20 mouse cellular contexts compared by ENCODE assay signal in the genomic region with DNA sequence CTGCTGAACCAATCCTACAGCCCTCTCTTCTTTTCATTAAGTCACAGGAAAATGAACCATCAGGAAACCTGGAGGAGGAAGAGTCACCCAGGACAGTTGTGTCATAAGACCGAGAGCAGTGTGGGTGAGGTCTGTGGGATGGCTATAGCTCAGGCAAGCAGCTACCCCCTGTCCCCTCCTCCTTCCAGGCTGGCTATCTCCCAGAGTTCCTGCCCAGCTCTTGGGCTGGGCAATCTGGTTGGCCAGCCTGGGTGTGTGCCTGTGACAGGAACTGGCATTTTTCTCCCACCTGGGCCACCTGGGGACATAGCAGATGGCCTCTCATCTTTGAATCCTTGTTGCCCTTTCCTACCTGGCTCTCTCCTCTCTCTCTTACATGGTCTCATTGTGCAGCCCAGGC. TPM values are rescaled to one million over a fixed set of nuclear protein-coding genes. Genes with fewer than 3 reads are reported as not detected.
A peak's percentile ranks its signal among the peaks of the same experiment; 100 is the strongest.
DNase-seq lines count a peak whose midpoint lies in the region; ATAC-seq and TF ChIP-seq lines count a peak whose summit lies in the region.
"Had no signal": no experiment of that assay in that cellular context is flagged by ENCODE, and none has a peak within 500 bp of the region (broad histone marks: within the 10 kb centered on the region; RNA-seq: fewer than 3 reads in every experiment).

No protein-coding gene starts in this region.

- no peaks in the 10 kb centered on the region for H3K36me3 ChIP-seq in liver, embryonic 14.5 days (replicated peaks; ENCODE audit: control insufficient read depth, insufficient read depth, low read depth)
- no peaks in the 10 kb centered on the region for H3K36me3 ChIP-seq in intestine, embryonic 16.5 days (ENCODE audit: control insufficient read depth, insufficient read depth, low read length)
- H3K36me3 ChIP-seq in midbrain, embryonic 10.5 days, result no peaks in the 10 kb centered on the region
- H3K36me3 ChIP-seq: embryonic facial prominence, embryonic 12.5 days; heart, embryonic 13.5 days; hindbrain, embryonic 15.5 days; limb, embryonic 13.5 days; midbrain, embryonic 13.5 days; neural tube, embryonic 13.5 days had no signal

- WGBS in liver, embryonic 14.5 days (ENCODE audit: insufficient replicate concordance), result 44% methylated on average over 1 of the region's 1 CpGs
- 69% methylated on average over 1 of the region's 1 CpGs for WGBS in intestine, embryonic 16.5 days
- 94% methylated on average over 1 of the region's 1 CpGs for WGBS in midbrain, embryonic 10.5 days

- DNase-seq in brain, adult 2 months (ENCODE audit: low read depth, low spot score), result peak; percentile 98
- DNase-seq in cerebellum, adult 11 months, result peak; percentile 93
- DNase-seq in cerebellum, postnatal 10 days, result peak; percentile 90 to 92
- no peak for DNase-seq in liver, embryonic 14.5 days (ENCODE audit: low read depth in 3 of 3, low spot score in 3 of 3)
- no peak for DNase-seq in midbrain, embryonic 10.5 days (ENCODE audit: low spot score)
- DNase-seq: adrenal gland, postnatal 10 days; heart, postnatal 36 days; kidney, adult 11 months; right cerebral cortex, adult 18-20 months had no signal

- H3K4me1 ChIP-seq in liver, embryonic 14.5 days (replicated peaks; ENCODE audit: control insufficient read depth in 2 of 2, insufficient read depth in 2 of 2, low read length in 1 of 2), result peaks cover 36 to 42% of the 10 kb centered on the region in 2 experiments
- peaks cover 11% of the 10 kb centered on the region; the same call in 1 of the 2 replicates for H3K4me1 ChIP-seq in intestine, embryonic 16.5 days (ENCODE audit: control insufficient read depth, insufficient read depth, low read length)
- H3K4me1 ChIP-seq in midbrain, embryonic 10.5 days, result no peaks in the 10 kb centered on the region
- H3K4me1 ChIP-seq: embryonic facial prominence, embryonic 12.5 days; hindbrain, embryonic 15.5 days; limb, embryonic 13.5 days; midbrain, embryonic 13.5 days; neural tube, embryonic 13.5 days had no signal

- H3K27me3 ChIP-seq in liver, embryonic 14.5 days (ENCODE audit: control insufficient read depth, insufficient read depth, low read length), result no peaks in the 10 kb centered on the region
- no peaks in the 10 kb centered on the region for H3K27me3 ChIP-seq in intestine, embryonic 16.5 days (replicated peaks; ENCODE audit: control insufficient read depth, insufficient read depth, low read length)
- H3K27me3 ChIP-seq in midbrain, embryonic 10.5 days (ENCODE audit: low read depth, poor library complexity, severe bottlenecking), result no peaks in the 10 kb centered on the region
- H3K27me3 ChIP-seq: embryonic facial prominence, embryonic 12.5 days; heart, embryonic 13.5 days; hindbrain, embryonic 15.5 days; limb, embryonic 13.5 days; midbrain, embryonic 13.5 days; neural tube, embryonic 13.5 days had no signal

- H3K27ac ChIP-seq in liver, embryonic 14.5 days, result no peak overlapping the region; the same call in 1 of the 2 replicates
- H3K27ac ChIP-seq in intestine, embryonic 16.5 days (ENCODE audit: low read length), result no peak overlapping the region
- H3K27ac ChIP-seq in midbrain, embryonic 10.5 days (replicated peaks), result no peak overlapping the region
- H3K27ac ChIP-seq: embryonic facial prominence, embryonic 12.5 days; heart, embryonic 13.5 days; hindbrain, embryonic 15.5 days; limb, embryonic 13.5 days; midbrain, embryonic 13.5 days; neural tube, embryonic 13.5 days; stomach, postnatal 0 days had no signal

- no peak for TF ChIP-seq EP300 in liver, embryonic 14.5 days (IDR thresholded peaks at IDR 0.05; ENCODE audit: low read depth)

- ATAC-seq in liver, embryonic 14.5 days (ENCODE audit: insufficient read depth), result peak; percentile 46; the same call in 1 of the 2 replicates
- no peak for ATAC-seq in intestine, embryonic 16.5 days
- ATAC-seq in inflammation-experienced regulatory T-cells, adult 6 months, result no peak
- ATAC-seq: forebrain, embryonic 16.5 days; midbrain, embryonic 13.5 days had no signal

- H3K9ac ChIP-seq in liver, embryonic 14.5 days (replicated peaks), result no peak overlapping the region
- H3K9ac ChIP-seq in intestine, embryonic 16.5 days (ENCODE audit: low read depth, low read length), result no peak overlapping the region
- H3K9ac ChIP-seq: embryonic facial prominence, embryonic 12.5 days; heart, embryonic 13.5 days; hindbrain, embryonic 15.5 days; limb, embryonic 13.5 days; midbrain, embryonic 13.5 days; neural tube, embryonic 13.5 days had no signal

- H3K4me3 ChIP-seq in liver, embryonic 14.5 days (ENCODE audit: insufficient read depth in 1 of 2, low read depth in 2 of 2, low read length in 2 of 2), result no peak overlapping the region
- H3K4me3 ChIP-seq in intestine, embryonic 16.5 days (ENCODE audit: low read length), result no peak overlapping the region
- no peak overlapping the region for H3K4me3 ChIP-seq in midbrain, embryonic 10.5 days
- H3K4me3 ChIP-seq: embryonic facial prominence, embryonic 12.5 days; heart, embryonic 13.5 days; hindbrain, embryonic 15.5 days; limb, embryonic 13.5 days; midbrain, embryonic 13.5 days; neural tube, embryonic 13.5 days had no signal

- H3K9me3 ChIP-seq in liver, embryonic 14.5 days (ENCODE audit: control insufficient read depth, low read length), result no peaks in the 10 kb centered on the region
- no peaks in the 10 kb centered on the region for H3K9me3 ChIP-seq in intestine, embryonic 16.5 days (ENCODE audit: control insufficient read depth, low read length)
- H3K9me3 ChIP-seq in midbrain, embryonic 10.5 days (replicated peaks), result no peaks in the 10 kb centered on the region
- H3K9me3 ChIP-seq: embryonic facial prominence, embryonic 12.5 days; heart, embryonic 13.5 days; hindbrain, embryonic 15.5 days; limb, embryonic 13.5 days; midbrain, embryonic 13.5 days; neural tube, embryonic 13.5 days had no signal

- no peak overlapping the region for H3K4me2 ChIP-seq in liver, embryonic 14.5 days (ENCODE audit: low read depth)
- H3K4me2 ChIP-seq in intestine, embryonic 16.5 days (ENCODE audit: low read depth, low read length), result no peak overlapping the region
- H3K4me2 ChIP-seq: embryonic facial prominence, embryonic 12.5 days; heart, embryonic 13.5 days; hindbrain, embryonic 15.5 days; limb, embryonic 13.5 days; midbrain, embryonic 13.5 days; neural tube, embryonic 13.5 days had no signal

- TF ChIP-seq CTCF in liver, embryonic 14.5 days (IDR thresholded peaks at IDR 0.05; ENCODE audit: low read depth), result no peak

RNA-seq across cellular contexts. Expression of gene Susd6, which starts 6.4 kb away (rescaled TPM):
- 11.0 and 11.1 TPM in 2 replicates for polyA plus RNA-seq in liver, embryonic 14.5 days (2012; rRNA removed)
- 11.6 and 13.9 TPM in 2 replicates for polyA plus RNA-seq in liver, embryonic 14.5 days (2014; fragmentation: Nextera tagmentation; extraction: Ambion mirVana)
- 16.4 and 20.0 TPM in 2 replicates for polyA plus RNA-seq in intestine, embryonic 16.5 days (2015; fragmentation: Nextera tagmentation; extraction: Ambion mirVana)
- 13.9 and 16.6 TPM in 2 replicates for polyA plus RNA-seq in midbrain, embryonic 10.5 days (2016; fragmentation: Nextera tagmentation; extraction: Ambion mirVana)
- polyA plus RNA-seq in inflammation-experienced regulatory T-cells, adult 6 months (2017; shearing (Covaris generic)), result 10 to 100 TPM; 21.2 to 32.8 (median 26.7) TPM

RNA-seq across cellular contexts. Expression of gene Ccdc177, which starts 23.4 kb away (rescaled TPM):
- 0.01 TPM in 1 of 2 replicates, not detected in the other for polyA plus RNA-seq in liver, embryonic 14.5 days (2012; rRNA removed)
- polyA plus RNA-seq in liver, embryonic 14.5 days (2014; fragmentation: Nextera tagmentation; extraction: Ambion mirVana), result not detected in 2 replicates
- 0.02 and 0.09 TPM in 2 replicates for polyA plus RNA-seq in intestine, embryonic 16.5 days (2015; fragmentation: Nextera tagmentation; extraction: Ambion mirVana)
- polyA plus RNA-seq in midbrain, embryonic 10.5 days (2016; fragmentation: Nextera tagmentation; extraction: Ambion mirVana), result 2.0 and 2.2 TPM in 2 replicates
- not detected for polyA plus RNA-seq in inflammation-experienced regulatory T-cells, adult 6 months (2017; shearing (Covaris generic))
- polyA plus RNA-seq: heart, embryonic 13.5 days; thymus, postnatal 0 days had no signal

Comparison
In these comparisons a context has a peak if more than half of its experiments do, and no peak if none do; other contexts are left out.
1. DNase-seq: peak in brain, adult 2 months (single experiment), cerebellum, adult 11 months (single experiment) and cerebellum, postnatal 10 days (2 of 2); none in liver, embryonic 14.5 days (0 of 3) and midbrain, embryonic 10.5 days (single experiment).